Mouse (Mus musculus) gastrocnemius, postnatal 10 days (tissue): Measurements from ENCODE around the gene Tlr11. TPM values are rescaled to one million over a fixed set of nuclear protein-coding genes. Genes with fewer than 3 reads are reported as not detected.

ENCODE experiments used
- DNase-seq: peaks from one replicate; pipeline ENCODE4 v3.0.0; 2021; ENCODE audit warnings: mixed read lengths
- long read RNA-seq, 2 experiments: library from polyadenylated mRNA; stranded (forward); transcript quantifications; one replicate each; pipeline ENCODE4 v2.0.0; 2021
- total RNA-seq, 2 experiments: library from RNA; stranded (reverse); gene quantifications; 2 replicates each; pipeline ENCODE4 v1.2.3; 2021

Tlr11 gene
- total RNA-seq: not detected
- long read RNA-seq, experiment 1: 0 reads
- long read RNA-seq, experiment 2: 0 reads

- no peak for DNase-seq
Observed at GRCm38 (mm10) chr14:50357593-50357992, at the start of gene Tlr11. Gene Tlr11, plus strand, starts transcription at chr14:50357914.

DNA sequence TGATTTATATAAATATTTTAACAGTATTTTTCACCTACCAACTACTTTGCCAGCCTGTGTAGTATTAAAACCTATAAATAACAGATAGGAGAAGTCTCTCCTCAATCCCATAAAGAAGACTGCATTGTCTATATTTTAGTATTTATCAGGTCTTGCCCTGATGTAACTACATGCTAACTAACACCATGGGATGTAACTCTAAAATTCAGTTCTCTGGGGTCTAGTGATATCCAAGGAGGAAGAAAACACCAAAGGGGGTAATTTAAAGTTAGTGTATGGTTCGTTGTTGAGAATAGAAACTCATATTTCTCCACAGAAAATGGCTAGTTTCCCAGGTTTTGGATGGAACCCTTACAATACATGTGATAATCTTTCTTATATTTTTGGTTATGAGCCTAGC is 31.1 kb upstream of the Tlr11 start, which contains the start of gene Olfr734:
Gene Olfr734, minus strand, starts transcription at position 101 of the 400 bp plus-strand sequence.
- no peak for DNase-seq

- DNase-seq: no peak
Observed at GRCm38 (mm10) chr14:50348796-50349195, 8.9 kb upstream of the Tlr11 start, which contains the start of gene Olfr735. Gene Olfr735, minus strand, starts transcription at chr14:50348872.

DNA sequence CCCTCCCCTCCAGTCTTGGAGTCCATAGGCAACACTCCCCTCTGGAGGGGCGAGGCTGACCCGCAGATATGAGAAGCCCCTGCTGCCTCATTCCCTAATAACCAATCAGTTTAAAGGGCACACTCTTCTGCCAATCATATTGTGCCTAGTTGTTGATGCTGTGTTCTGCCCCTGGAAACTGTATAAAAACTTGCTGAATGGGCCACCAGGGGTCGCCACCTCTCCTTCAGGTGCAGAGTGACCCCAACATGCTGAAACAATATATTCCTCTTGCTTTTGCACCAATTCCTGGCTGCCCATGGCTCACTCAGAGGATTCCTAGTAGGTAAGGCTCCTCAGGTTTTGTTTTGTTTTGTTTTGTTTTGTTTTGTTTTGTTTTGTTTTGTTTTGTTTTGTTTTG is 5.3 kb upstream of the Tlr11 start:
- peak; percentile 6 for DNase-seq

GRCm38 (mm10) chr14:50356725-50357124 is 989 bp upstream of the Tlr11 start:
- DNase-seq: no peak

- DNase-seq: no peak
Observed at GRCm38 (mm10) chr14:50360480-50360879, 2.8 kb downstream of the Tlr11 start.

DNA sequence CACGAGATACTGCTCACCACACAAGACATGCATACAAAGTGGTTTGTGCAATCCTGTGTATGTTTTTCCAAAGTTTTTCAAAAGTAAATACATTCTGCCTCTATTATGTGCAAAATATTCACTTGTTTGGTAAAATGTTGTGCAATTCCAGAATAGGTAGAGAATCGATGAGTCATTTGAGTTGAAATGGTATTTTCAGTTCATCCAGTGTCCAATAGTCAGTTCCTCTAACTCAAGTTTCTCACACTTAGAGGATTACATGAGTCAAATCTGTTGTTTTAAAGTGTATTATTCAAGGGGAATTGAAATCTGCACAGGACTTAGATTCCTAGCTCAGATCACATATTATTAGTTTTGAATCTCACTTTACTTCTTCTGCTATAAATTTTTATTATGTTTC is 5.8 kb downstream of the Tlr11 start:
- no peak for DNase-seq

- DNase-seq: no peak
Observed at GRCm38 (mm10) chr14:50380863-50381262, 23.1 kb downstream of the Tlr11 start, which contains the start of gene Olfr736. Gene Olfr736, plus strand, starts transcription at chr14:50381163.

GRCm38 (mm10) chr14:50407268-50407667 is 49.6 kb downstream of the Tlr11 start, which contains the start of gene Olfr738:
Gene Olfr738, plus strand, starts transcription at chr14:50407568.
- DNase-seq: no peak

Other genes with a start within 250 kb of the Tlr11 start
- not detected for gene Olfr727, start 234.7 kb upstream of the Tlr11 start, total RNA-seq
- not detected for gene Olfr728, start 215.2 kb upstream of the Tlr11 start, total RNA-seq
- not detected for gene Olfr729, start 205.0 kb upstream of the Tlr11 start, total RNA-seq
- gene Olfr730, start 169.7 kb upstream of the Tlr11 start, total RNA-seq: not detected
- gene Olfr731, start 116.0 kb upstream of the Tlr11 start, total RNA-seq: not detected
- gene Olfr732, start 73.7 kb upstream of the Tlr11 start, total RNA-seq: not detected
- gene Olfr733, start 56.4 kb upstream of the Tlr11 start, total RNA-seq: not detected
- gene Olfr734, start 31.2 kb upstream of the Tlr11 start, total RNA-seq: not detected
- not detected for gene Olfr735, start 9.0 kb upstream of the Tlr11 start, total RNA-seq
- gene Olfr736, start 23.2 kb downstream of the Tlr11 start, total RNA-seq: not detected
- not detected for gene Olfr738, start 49.7 kb downstream of the Tlr11 start, total RNA-seq
- gene Olfr739, start 60.7 kb downstream of the Tlr11 start, total RNA-seq: not detected
- gene Olfr740, start 87.6 kb downstream of the Tlr11 start, total RNA-seq: not detected
- gene Olfr741, start 114.8 kb downstream of the Tlr11 start, total RNA-seq: not detected
- gene Olfr742, start 145.7 kb downstream of the Tlr11 start, total RNA-seq: not detected
- gene Olfr743, start 163.9 kb downstream of the Tlr11 start, total RNA-seq: not detected